8 mouse cellular contexts compared by ENCODE assay signal in the genomic region with DNA sequence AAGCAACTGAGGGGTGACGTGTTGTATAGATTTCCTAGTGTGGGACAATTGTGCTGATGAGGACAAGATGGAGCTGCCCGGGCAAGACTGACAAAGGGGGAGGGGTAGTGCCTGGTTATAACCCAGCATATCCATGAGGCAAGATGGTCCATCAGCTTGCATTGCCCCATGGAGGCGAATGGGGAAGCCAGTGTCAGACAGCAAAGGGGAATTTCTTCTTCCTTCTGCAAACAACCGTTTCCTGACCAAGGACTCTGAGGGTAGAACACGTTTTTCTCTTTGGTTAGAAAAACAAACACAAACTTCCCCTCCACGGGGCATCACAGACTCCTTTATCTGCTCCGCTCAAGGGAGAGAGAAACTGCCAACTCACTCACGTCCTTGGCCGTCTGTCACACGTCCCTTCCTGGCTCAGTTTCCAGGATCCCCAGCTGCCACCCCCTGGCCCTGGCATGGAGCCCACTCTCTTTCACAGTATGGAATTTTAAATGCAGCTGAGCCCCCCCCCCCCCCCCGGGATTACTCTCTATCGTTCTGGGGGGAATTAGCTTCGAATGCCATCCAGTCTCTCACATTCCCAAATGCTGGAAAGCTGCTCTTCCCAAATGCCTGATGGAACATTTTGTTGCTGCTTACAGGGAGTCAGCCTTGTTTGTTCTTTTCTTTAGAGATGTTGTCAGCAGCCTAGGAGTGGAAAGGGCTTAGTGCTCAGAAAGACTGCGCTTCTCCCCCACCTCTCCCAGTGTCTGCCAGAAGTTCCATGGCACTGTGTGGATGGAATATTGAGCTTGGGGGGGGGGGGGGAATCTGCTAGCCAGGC.
DNase-seq lines count a peak whose midpoint lies in the region; ATAC-seq and TF ChIP-seq lines count a peak whose summit lies in the region.

No protein-coding gene starts in this region.

- H3K9me3 ChIP-seq in lung, embryonic 16.5 days (ENCODE audit: control insufficient read depth, low read length), result no peaks in the 10 kb centered on the region
- no peaks in the 10 kb centered on the region for H3K9me3 ChIP-seq in neural tube, embryonic 13.5 days

- no peak for TF ChIP-seq CTCF in spleen, adult 2 months (IDR thresholded peaks at IDR 0.05; ENCODE audit: extremely low read depth, insufficient read depth, insufficient read length, insufficient replicate concordance)
- no peak for TF ChIP-seq CTCF in layer of hippocampus, adult 2 months (conservative IDR thresholded peaks at IDR 0.05)

- peak overlapping the region; percentile 50 for H3K4me2 ChIP-seq in lung, embryonic 16.5 days (ENCODE audit: low read depth, low read length)
- peak overlapping the region; percentile 36 for H3K4me2 ChIP-seq in neural tube, embryonic 13.5 days

- no peak for TF ChIP-seq POLR2A in spleen, adult 2 months (IDR thresholded peaks at IDR 0.05; ENCODE audit: low read depth, low read length)

- ATAC-seq in lung, embryonic 16.5 days (ENCODE audit: low read depth), result peak; percentile 93
- ATAC-seq in neural tube, embryonic 13.5 days (ENCODE audit: low read depth), result peak; percentile 84

- 9% methylated on average over 14 of the region's 14 CpGs for WGBS in spleen, adult 2 months
- 2% methylated on average over 14 of the region's 14 CpGs for WGBS in lung, embryonic 16.5 days
- WGBS in neural tube, embryonic 13.5 days, result 10% methylated on average over 14 of the region's 14 CpGs

- H3K9ac ChIP-seq in lung, embryonic 16.5 days (ENCODE audit: low read length), result peak overlapping the region; percentile 28; the same call in 1 of the 2 replicates
- peak overlapping the region; percentile 17; the same call in 1 of the 2 replicates for H3K9ac ChIP-seq in neural tube, embryonic 13.5 days

- no peaks in the 10 kb centered on the region for H3K27me3 ChIP-seq in spleen, adult 2 months (ENCODE audit: control insufficient read depth, insufficient read depth, low read length)
- no peaks in the 10 kb centered on the region for H3K27me3 ChIP-seq in lung, embryonic 16.5 days (ENCODE audit: control insufficient read depth, insufficient read depth, low read depth, low read length)
- no peaks in the 10 kb centered on the region for H3K27me3 ChIP-seq in neural tube, embryonic 13.5 days

- no peaks in the 10 kb centered on the region for H3K36me3 ChIP-seq in spleen, adult 2 months (ENCODE audit: control insufficient read depth, insufficient read depth, low read length)
- no peaks in the 10 kb centered on the region for H3K36me3 ChIP-seq in lung, embryonic 16.5 days (ENCODE audit: control insufficient read depth, insufficient read depth, low read length)
- no peaks in the 10 kb centered on the region for H3K36me3 ChIP-seq in neural tube, embryonic 13.5 days

- H3K4me1 ChIP-seq in spleen, adult 2 months (ENCODE audit: control insufficient read depth, insufficient read depth, insufficient read length), result peaks cover 25% of the 10 kb centered on the region; the same call in 1 of the 2 replicates
- H3K4me1 ChIP-seq in lung, embryonic 16.5 days (replicated peaks; ENCODE audit: control insufficient read depth, insufficient read depth, low read length), result peaks cover 33% of the 10 kb centered on the region
- H3K4me1 ChIP-seq in neural tube, embryonic 13.5 days (replicated peaks), result peaks cover 53% of the 10 kb centered on the region

- DNase-seq in spleen, adult 2 months (ENCODE audit: low read depth in 1 of 2, low spot score in 2 of 2), result peak in 1 of 2 experiments; percentile 47
- no peak for DNase-seq in spleen, adult 18-20 months
- DNase-seq in cerebellum, postnatal 25 days, result peak; percentile 52 to 68
- DNase-seq in heart, adult 18-20 months, result peak; percentile 56 to 72
- peak; percentile 34 to 55 for DNase-seq in layer of hippocampus, adult 2 months (ENCODE audit: low spot score in 2 of 2)
- no peak for DNase-seq in urinary bladder, adult 2 months (ENCODE audit: low spot score)

- peak overlapping the region; percentile 82 for H3K27ac ChIP-seq in spleen, adult 2 months (ENCODE audit: insufficient read depth, low read length)
- H3K27ac ChIP-seq in layer of hippocampus, adult 2 months, result peak overlapping the region; percentile 80
- H3K27ac ChIP-seq in lung, embryonic 16.5 days (ENCODE audit: low read length), result peak overlapping the region; percentile 96
- H3K27ac ChIP-seq in neural tube, embryonic 13.5 days (replicated peaks), result peak overlapping the region; percentile 82

- H3K4me3 ChIP-seq in spleen, adult 2 months (ENCODE audit: extremely low read depth, insufficient read depth, insufficient read length), result peak overlapping the region; percentile 36; the same call in 1 of the 2 replicates
- peak overlapping the region; percentile 18; the same call in 1 of the 2 replicates for H3K4me3 ChIP-seq in layer of hippocampus, adult 2 months
- H3K4me3 ChIP-seq in lung, embryonic 16.5 days (ENCODE audit: low read length), result peak overlapping the region; percentile 16
- no peak overlapping the region for H3K4me3 ChIP-seq in neural tube, embryonic 13.5 days

Comparison
In these comparisons a context has a peak if more than half of its experiments do, and no peak if none do; other contexts are left out.
1. DNase-seq: peak in cerebellum, postnatal 25 days (2 of 2), heart, adult 18-20 months (2 of 2) and layer of hippocampus, adult 2 months (2 of 2); none in spleen, adult 18-20 months (0 of 2) and urinary bladder, adult 2 months (single experiment).
2. Peak in every context shown above with its lines, with median percentiles within 50 percentile points of each other: H3K27ac ChIP-seq.